Mouse (Mus musculus) spleen, adult 2 months (tissue): ENCODE results near the gene Zfr2.

Experiments used
- CTCF ChIP-seq: fragments of 200-500 bp; IDR thresholded peaks from 2 replicates; pipeline ENCODE4 v1.5.1; 2011; ENCODE audit warnings: mild to moderate bottlenecking, inconsistent platforms; ENCODE audit not compliant: insufficient read depth, insufficient read length, insufficient replicate concordance; ENCODE audit errors: extremely low read depth
- POLR2A ChIP-seq: fragments of 200-500 bp; IDR thresholded peaks from 2 replicates; pipeline ENCODE4 v1.6.1; 2011; ENCODE audit warnings: low read depth, low read length, inconsistent platforms

GRCm38 (mm10) chr10:81254886-81255285, 21.9 kb downstream of the Zfr2 start:
- TF ChIP-seq CTCF (no peak), POLR2A (no peak)
